15 mouse cellular contexts compared by ENCODE assay signal in the genomic region with DNA sequence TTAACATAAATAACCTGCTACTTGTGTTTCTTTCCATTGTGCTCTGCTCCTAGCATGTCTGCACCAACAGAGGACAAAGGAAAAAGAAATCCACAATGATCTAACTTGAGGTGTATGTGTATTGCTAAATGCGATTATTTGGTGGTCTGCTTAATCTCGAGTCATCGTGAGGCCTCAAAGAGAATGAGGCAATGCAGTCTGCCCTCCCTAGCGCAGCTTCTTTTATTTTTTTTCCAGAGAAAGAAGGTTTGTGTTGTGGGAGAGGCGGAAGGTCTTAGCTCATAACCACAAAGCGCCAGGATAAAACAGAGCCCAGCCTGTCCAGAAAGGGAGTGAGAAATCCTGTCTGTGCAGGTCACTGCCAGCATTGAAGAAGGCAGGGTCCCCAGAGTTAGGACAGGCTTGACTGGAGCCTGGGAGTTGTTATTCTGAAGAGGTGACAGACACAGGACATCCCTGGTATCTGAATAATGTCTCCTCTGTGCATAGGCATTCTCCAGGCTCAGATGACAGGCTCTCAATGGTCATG.
DNase-seq lines count a peak whose midpoint lies in the region; ATAC-seq and TF ChIP-seq lines count a peak whose summit lies in the region.
"Had no signal": no experiment of that assay in that cellular context is flagged by ENCODE, and none has a peak within 500 bp of the region (broad histone marks: within the 10 kb centered on the region; RNA-seq: fewer than 3 reads in every experiment).

No protein-coding gene starts in this region.

- intact Hi-C loops in gastrocnemius, adult 2 months (cut with DNase I) = no loop called here

- H3K9ac ChIP-seq in heart, embryonic 14.5 days (ENCODE audit: low read length) = 0 out of 2 replicates have a peak overlapping the region, but pooled peaks have one; percentile 18
- H3K9ac ChIP-seq in hindbrain, postnatal 0 days (replicated peaks; ENCODE audit: low read length) = no peak overlapping the region
- H3K9ac ChIP-seq: liver, embryonic 15.5 days; neural tube, embryonic 12.5 days had no signal

- ATAC-seq in heart, embryonic 14.5 days (ENCODE audit: insufficient number of reproducible peaks, insufficient read depth, low FRiP score, low read depth) = peak; percentile 50
- peak; percentile 53; the same call in 1 of the 2 replicates for ATAC-seq in hindbrain, postnatal 0 days

- 7% methylated on average over 6 of the region's 6 CpGs for WGBS in heart, embryonic 14.5 days
- WGBS in embryonic facial prominence, embryonic 10.5 days = 75% methylated on average over 6 of the region's 6 CpGs
- 56% methylated on average over 6 of the region's 6 CpGs for WGBS in hindbrain, postnatal 0 days

- H3K4me2 ChIP-seq in heart, embryonic 14.5 days (ENCODE audit: low read length) = peak overlapping the region; percentile 22
- no peak overlapping the region for H3K4me2 ChIP-seq in hindbrain, postnatal 0 days (ENCODE audit: low read depth, low read length)
- H3K4me2 ChIP-seq: liver, embryonic 15.5 days; neural tube, embryonic 12.5 days had no signal

- H3K4me1 ChIP-seq in heart, embryonic 14.5 days (ENCODE audit: control insufficient read depth in 2 of 2, insufficient read depth in 2 of 2, low read length in 2 of 2) = peaks cover 16 to 17% of the 10 kb centered on the region in 2 experiments
- peaks cover 9% of the 10 kb centered on the region for H3K4me1 ChIP-seq in embryonic facial prominence, embryonic 10.5 days
- no peaks in the 10 kb centered on the region for H3K4me1 ChIP-seq in hindbrain, postnatal 0 days (ENCODE audit: insufficient read depth, low read length)
- H3K4me1 ChIP-seq: limb, embryonic 10.5 days; liver, embryonic 15.5 days; neural tube, embryonic 12.5 days had no signal

- no peak for TF ChIP-seq CTCF in hindbrain, postnatal 0 days (IDR thresholded peaks at IDR 0.05; ENCODE audit: low read depth)
- TF ChIP-seq CTCF in gastrocnemius, adult 2 months (IDR thresholded peaks at IDR 0.05) = no peak

- peak overlapping the region; percentile 43 to 76 for H3K27ac ChIP-seq in heart, embryonic 14.5 days (replicated peaks in 1 of 2; ENCODE audit: control insufficient read depth in 1 of 2, insufficient read depth in 1 of 2, low read depth in 2 of 2, low read length in 2 of 2)
- peak overlapping the region; percentile 44 for H3K27ac ChIP-seq in embryonic facial prominence, embryonic 10.5 days (replicated peaks)
- no peak overlapping the region for H3K27ac ChIP-seq in hindbrain, postnatal 0 days
- no peak overlapping the region for H3K27ac ChIP-seq in gastrocnemius, adult 2 months
- H3K27ac ChIP-seq: limb, embryonic 10.5 days; liver, embryonic 15.5 days; neural tube, embryonic 12.5 days had no signal

- H3K9me3 ChIP-seq in heart, embryonic 14.5 days (ENCODE audit: control insufficient read depth, low read length) = no peaks in the 10 kb centered on the region
- H3K9me3 ChIP-seq in embryonic facial prominence, embryonic 10.5 days = no peaks in the 10 kb centered on the region
- no peaks in the 10 kb centered on the region for H3K9me3 ChIP-seq in hindbrain, postnatal 0 days (ENCODE audit: low read length)
- H3K9me3 ChIP-seq: limb, embryonic 10.5 days; liver, embryonic 15.5 days; neural tube, embryonic 12.5 days had no signal

- no peak for DNase-seq in heart, adult 8-10 months (ENCODE audit: low spot score)
- DNase-seq in Muller cell, postnatal 12 days (ENCODE audit: inconsistent ontology term) = peak; percentile 45
- DNase-seq in embryonic facial prominence, embryonic 10.5 days (ENCODE audit: low spot score) = peak; percentile 14
- no peak for DNase-seq in hindbrain, postnatal 0 days (ENCODE audit: low spot score)
- DNase-seq in gastrocnemius, adult 2 months = no peak
- DNase-seq in layer of hippocampus, postnatal 25 days (ENCODE audit: extremely low spot score in 1 of 2, low spot score in 1 of 2) = no peak
- DNase-seq in thymus, postnatal 0 days (ENCODE audit: low spot score) = no peak
- DNase-seq: gastrocnemius, postnatal 36 days; kidney, adult 18-20 months; retina, postnatal 1 day; thymus, adult 2 months had no signal

- H3K36me3 ChIP-seq in heart, embryonic 14.5 days (ENCODE audit: control insufficient read depth, insufficient read depth, low read length) = no peaks in the 10 kb centered on the region
- H3K36me3 ChIP-seq in embryonic facial prominence, embryonic 10.5 days (replicated peaks) = no peaks in the 10 kb centered on the region
- H3K36me3 ChIP-seq in hindbrain, postnatal 0 days (ENCODE audit: insufficient read depth, low read length) = no peaks in the 10 kb centered on the region
- H3K36me3 ChIP-seq: limb, embryonic 10.5 days; liver, embryonic 15.5 days; neural tube, embryonic 12.5 days had no signal

- no peak overlapping the region for H3K4me3 ChIP-seq in heart, embryonic 14.5 days (ENCODE audit: control insufficient read depth in 1 of 2, insufficient read depth in 1 of 2, low read depth in 1 of 2, low read length in 2 of 2)
- no peak overlapping the region for H3K4me3 ChIP-seq in embryonic facial prominence, embryonic 10.5 days
- H3K4me3 ChIP-seq in hindbrain, postnatal 0 days (ENCODE audit: low read length) = no peak overlapping the region
- H3K4me3 ChIP-seq in gastrocnemius, adult 2 months = no peak overlapping the region
- H3K4me3 ChIP-seq: limb, embryonic 10.5 days; liver, embryonic 15.5 days; neural tube, embryonic 12.5 days had no signal

- H3K27me3 ChIP-seq in heart, embryonic 14.5 days (ENCODE audit: control insufficient read depth, insufficient read depth, low read length) = no peaks in the 10 kb centered on the region
- no peaks in the 10 kb centered on the region for H3K27me3 ChIP-seq in embryonic facial prominence, embryonic 10.5 days (replicated peaks; ENCODE audit: low read depth, poor library complexity, severe bottlenecking)
- H3K27me3 ChIP-seq in hindbrain, postnatal 0 days (ENCODE audit: insufficient read depth, low read length) = no peaks in the 10 kb centered on the region
- H3K27me3 ChIP-seq: liver, embryonic 15.5 days; neural tube, embryonic 12.5 days had no signal

Comparison
In these comparisons a context has a peak if more than half of its experiments do, and no peak if none do; other contexts are left out.
1. H3K27ac ChIP-seq: peak in heart, embryonic 14.5 days (2 of 2) and embryonic facial prominence, embryonic 10.5 days (single experiment); none in hindbrain, postnatal 0 days (single experiment) and gastrocnemius, adult 2 months (single experiment).
2. DNase-seq: peak in Muller cell, postnatal 12 days (single experiment) and embryonic facial prominence, embryonic 10.5 days (single experiment); none in heart, adult 8-10 months (single experiment), hindbrain, postnatal 0 days (single experiment), gastrocnemius, adult 2 months (single experiment), layer of hippocampus, postnatal 25 days (0 of 2) and thymus, postnatal 0 days (single experiment).